In the genomic region with DNA sequence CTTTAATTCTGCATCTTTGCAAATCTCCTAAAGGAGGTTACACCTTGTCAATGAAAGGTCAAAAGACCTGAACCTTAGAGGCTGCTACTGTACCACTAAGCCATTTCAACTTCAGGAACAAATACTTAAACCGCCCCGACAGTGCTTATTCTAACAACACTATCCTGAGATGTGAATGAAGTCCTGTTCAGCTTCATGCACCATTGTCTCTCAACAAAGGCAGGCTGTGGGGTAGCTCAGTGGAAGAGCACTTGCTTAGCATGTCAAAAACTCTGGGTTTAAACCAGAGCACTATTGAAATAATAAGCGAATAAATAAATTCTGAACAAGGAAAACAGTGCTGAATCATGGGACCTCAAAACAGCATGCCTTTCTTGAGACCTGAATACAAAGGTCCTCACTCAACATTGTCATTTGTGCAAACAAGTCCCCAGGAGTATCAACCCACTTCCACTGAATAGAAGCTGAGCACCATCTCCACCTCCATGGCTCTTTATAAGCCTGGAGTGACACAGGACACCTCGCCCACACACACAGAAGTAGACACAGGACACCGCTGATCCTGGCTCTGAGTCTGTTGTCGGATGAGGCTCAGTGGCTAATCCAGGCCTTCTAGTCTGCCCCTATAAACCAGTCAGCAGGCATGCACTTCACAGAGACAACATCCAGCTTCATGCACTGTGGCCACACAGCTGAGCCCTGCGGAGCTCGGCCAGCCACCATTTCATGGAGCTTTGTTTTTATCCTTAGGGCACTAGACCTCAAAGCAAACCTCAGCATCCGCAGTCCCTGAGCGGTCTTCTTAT, we compare ENCODE assay signal across 14 mouse cellular contexts.
A peak's percentile ranks its signal among the peaks of the same experiment; 100 is the strongest.
DNase-seq lines count a peak whose midpoint lies in the region; ATAC-seq and TF ChIP-seq lines count a peak whose summit lies in the region.
"Had no signal": no experiment of that assay in that cellular context is flagged by ENCODE, and none has a peak within 500 bp of the region (broad histone marks: within the 10 kb centered on the region; RNA-seq: fewer than 3 reads in every experiment).

No protein-coding gene starts in this region.

- H3K9me3 ChIP-seq in forebrain, embryonic 13.5 days (replicated peaks) = no peaks in the 10 kb centered on the region
- H3K9me3 ChIP-seq in forebrain, postnatal 0 days (ENCODE audit: low read length) = no peaks in the 10 kb centered on the region
- no peaks in the 10 kb centered on the region for H3K9me3 ChIP-seq in kidney, postnatal 0 days (replicated peaks; ENCODE audit: low read length)
- H3K9me3 ChIP-seq in limb, embryonic 12.5 days = no peaks in the 10 kb centered on the region
- H3K9me3 ChIP-seq: liver, embryonic 12.5 days had no signal

- whole genome bisulfite sequencing in forebrain, embryonic 13.5 days = 43% methylated on average over 10 of the region's 10 CpGs
- WGBS in forebrain, postnatal 0 days = 47% methylated on average over 10 of the region's 10 CpGs
- 59% methylated on average over 10 of the region's 10 CpGs for WGBS in kidney, postnatal 0 days
- WGBS in limb, embryonic 12.5 days = 65% methylated on average over 10 of the region's 10 CpGs

- no peak for DNase-seq in forebrain, postnatal 0 days
- peak; percentile 29 for DNase-seq in kidney, postnatal 0 days (ENCODE audit: low spot score)
- DNase-seq in kidney, postnatal 4 days = no peak
- DNase-seq in ZHBTc4 (ENCODE audit: low read depth, low spot score) = peak; percentile 17
- DNase-seq in cerebellum, adult 8-10 months = no peak
- DNase-seq in cerebellum, adult 9-10 months = no peak
- DNase-seq: cerebellum, adult 11-12 months; heart, postnatal 14 days had no signal

- H3K9ac ChIP-seq in forebrain, embryonic 13.5 days = no peak overlapping the region
- no peak overlapping the region for H3K9ac ChIP-seq in forebrain, postnatal 0 days
- H3K9ac ChIP-seq in kidney, postnatal 0 days (ENCODE audit: low read depth, low read length) = no peak overlapping the region
- no peak overlapping the region for H3K9ac ChIP-seq in limb, embryonic 12.5 days (replicated peaks)
- H3K9ac ChIP-seq: liver, embryonic 12.5 days had no signal

- H3K27me3 ChIP-seq in forebrain, embryonic 13.5 days = no peaks in the 10 kb centered on the region
- no peaks in the 10 kb centered on the region for H3K27me3 ChIP-seq in forebrain, postnatal 0 days (ENCODE audit: insufficient read depth, low read length)
- H3K27me3 ChIP-seq in kidney, postnatal 0 days (ENCODE audit: insufficient read depth, low read length) = no peaks in the 10 kb centered on the region
- H3K27me3 ChIP-seq in limb, embryonic 12.5 days = no peaks in the 10 kb centered on the region
- H3K27me3 ChIP-seq: liver, embryonic 12.5 days had no signal

- H3K36me3 ChIP-seq in forebrain, embryonic 13.5 days (ENCODE audit: poor library complexity, severe bottlenecking) = no peaks in the 10 kb centered on the region
- H3K36me3 ChIP-seq in forebrain, postnatal 0 days (ENCODE audit: insufficient read depth) = no peaks in the 10 kb centered on the region
- no peaks in the 10 kb centered on the region for H3K36me3 ChIP-seq in kidney, postnatal 0 days (ENCODE audit: insufficient read depth, low read length)
- no peaks in the 10 kb centered on the region for H3K36me3 ChIP-seq in limb, embryonic 12.5 days
- H3K36me3 ChIP-seq: liver, embryonic 12.5 days had no signal

- H3K4me3 ChIP-seq in forebrain, embryonic 13.5 days = no peak overlapping the region
- H3K4me3 ChIP-seq in forebrain, postnatal 0 days (ENCODE audit: low read depth, low read length) = no peak overlapping the region
- no peak overlapping the region for H3K4me3 ChIP-seq in kidney, postnatal 0 days (replicated peaks; ENCODE audit: low read depth, low read length)
- H3K4me3 ChIP-seq in limb, embryonic 12.5 days (replicated peaks) = no peak overlapping the region
- H3K4me3 ChIP-seq: liver, embryonic 12.5 days had no signal

- peaks cover under 1% of the 10 kb centered on the region; the same call in 1 of the 2 replicates for H3K4me1 ChIP-seq in forebrain, embryonic 13.5 days
- H3K4me1 ChIP-seq in forebrain, postnatal 0 days (ENCODE audit: insufficient read depth) = no peaks in the 10 kb centered on the region
- no peaks in the 10 kb centered on the region for H3K4me1 ChIP-seq in kidney, postnatal 0 days (replicated peaks; ENCODE audit: insufficient read depth, low read length)
- H3K4me1 ChIP-seq in limb, embryonic 12.5 days (replicated peaks) = peaks cover 2% of the 10 kb centered on the region; the same call in 1 of the 2 replicates
- H3K4me1 ChIP-seq: liver, embryonic 12.5 days had no signal

- H3K27ac ChIP-seq in forebrain, embryonic 13.5 days = no peak overlapping the region
- no peak overlapping the region for H3K27ac ChIP-seq in forebrain, postnatal 0 days (ENCODE audit: low read depth, low read length)
- no peak overlapping the region for H3K27ac ChIP-seq in kidney, postnatal 0 days
- H3K27ac ChIP-seq in limb, embryonic 12.5 days = no peak overlapping the region
- H3K27ac ChIP-seq: liver, embryonic 12.5 days; macrophage had no signal

- H3K4me2 ChIP-seq in forebrain, embryonic 13.5 days = no peak overlapping the region
- H3K4me2 ChIP-seq in forebrain, postnatal 0 days (ENCODE audit: low read depth) = no peak overlapping the region
- H3K4me2 ChIP-seq in kidney, postnatal 0 days (ENCODE audit: low read length) = no peak overlapping the region
- H3K4me2 ChIP-seq in limb, embryonic 12.5 days = no peak overlapping the region
- H3K4me2 ChIP-seq: liver, embryonic 12.5 days had no signal

- ATAC-seq in forebrain, embryonic 13.5 days = peak; percentile 24; the same call in 1 of the 2 replicates
- ATAC-seq in forebrain, postnatal 0 days = no peak
- ATAC-seq in kidney, postnatal 0 days (replicated peaks; ENCODE audit: low FRiP score, low read depth) = 0 out of 2 replicates have a peak, but pooled peaks have one; percentile 40
- peak; percentile 64; the same call in 1 of the 2 replicates for ATAC-seq in limb, embryonic 12.5 days (ENCODE audit: insufficient number of reproducible peaks, insufficient read depth, low FRiP score, low TSS enrichment, low read depth)
- ATAC-seq: activated CD4-positive, CD25-positive, alpha-beta regulatory T cell, adult 4 months; intestine, embryonic 16.5 days; liver, embryonic 12.5 days had no signal

- no peak for TF ChIP-seq CTCF in forebrain, postnatal 0 days (IDR thresholded peaks at IDR 0.05; ENCODE audit: low read depth)
- TF ChIP-seq CTCF in kidney, postnatal 0 days (IDR thresholded peaks at IDR 0.05; ENCODE audit: low read depth) = no peak

Comparison
In these comparisons a context has a peak if more than half of its experiments do, and no peak if none do; other contexts are left out.
1. DNase-seq: peak in kidney, postnatal 0 days (single experiment) and ZHBTc4 (single experiment); none in forebrain, postnatal 0 days (single experiment), kidney, postnatal 4 days (0 of 2), cerebellum, adult 8-10 months (single experiment) and cerebellum, adult 9-10 months (single experiment).